Mouse (Mus musculus) T-cell, adult 2 months (primary cell): ENCODE data around the gene Snu13.
A peak's percentile ranks its signal among the peaks of the same experiment; 100 is the strongest.

Experiments used
- DNase-seq: peaks from one replicate; pipeline ENCODE4 v3.0.0; 2022; ENCODE audit warnings: low spot score

Gene Snu13

DNA sequence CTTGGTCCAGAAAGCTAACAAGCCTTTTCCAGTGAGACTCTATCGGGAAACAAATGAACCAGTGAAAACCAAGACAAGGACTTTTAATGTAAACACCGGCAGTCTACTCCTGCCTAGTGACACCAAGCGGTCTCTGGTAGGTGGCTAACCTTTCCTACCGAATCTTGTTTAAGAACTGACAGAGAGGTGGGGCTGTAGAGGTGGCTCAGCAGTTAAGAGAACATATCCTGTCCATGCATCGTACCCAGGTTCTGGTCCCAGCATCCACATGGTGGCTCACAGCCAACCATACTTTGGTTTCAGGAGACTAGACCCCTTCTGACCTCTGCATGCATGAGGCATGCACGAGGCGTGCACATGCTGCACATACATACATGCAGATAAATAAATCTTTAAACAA lies 20.1 kb downstream of the Snu13 start:
- no peak for DNase-seq

GRCm38 (mm10) chr15:82023965-82024635 lies 23.3 kb downstream of the Snu13 start:
- no peak for DNase-seq

- DNase-seq: no peak
Measured at GRCm38 (mm10) chr15:82022535-82023088, 24.8 kb downstream of the Snu13 start.

- no peak for DNase-seq
Measured at GRCm38 (mm10) chr15:82019288-82019687, 28.1 kb downstream of the Snu13 start.

GRCm38 (mm10) chr15:82017461-82017860 lies 29.9 kb downstream of the Snu13 start:
- no peak for DNase-seq

- no peak for DNase-seq
Measured at GRCm38 (mm10) chr15:82016830-82017229, 30.6 kb downstream of the Snu13 start.

GRCm38 (mm10) chr15:82016101-82016808 lies 31.1 kb downstream of the Snu13 start:
- peak; percentile 98 for DNase-seq

GRCm38 (mm10) chr15:82015392-82016100 lies 31.9 kb downstream of the Snu13 start:
- DNase-seq: peak; percentile 26

DNA sequence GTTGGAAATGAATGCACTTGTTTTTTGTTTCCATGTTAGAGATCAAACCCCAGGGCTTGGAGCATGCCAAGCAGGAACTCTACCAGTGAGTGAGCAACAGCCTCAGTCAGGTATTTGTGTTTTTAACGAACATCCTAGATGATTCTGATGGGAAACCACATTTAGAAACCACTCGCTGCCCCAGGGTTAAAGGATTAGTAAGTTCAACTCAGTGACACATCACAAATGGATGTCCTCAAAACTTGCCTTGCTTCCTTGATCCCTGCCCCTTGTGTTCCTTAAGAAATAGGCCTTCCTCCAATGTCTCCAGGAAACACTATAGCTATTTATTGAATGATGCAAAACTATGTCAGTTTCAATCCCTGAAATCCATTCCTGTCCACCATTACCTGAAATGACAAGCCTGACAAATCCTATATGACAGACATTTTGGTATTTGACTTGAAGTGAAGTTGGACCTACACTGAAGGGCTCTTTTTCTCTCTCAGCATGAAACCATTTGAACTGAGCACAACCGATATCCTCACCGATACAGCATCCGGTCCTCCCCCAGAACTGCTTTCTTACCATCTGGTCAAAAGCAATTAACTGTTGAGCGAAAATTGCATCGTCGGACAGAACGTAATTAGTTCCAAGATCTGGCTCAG lies 32.5 kb downstream of the Snu13 start:
- DNase-seq: no peak

DNA sequence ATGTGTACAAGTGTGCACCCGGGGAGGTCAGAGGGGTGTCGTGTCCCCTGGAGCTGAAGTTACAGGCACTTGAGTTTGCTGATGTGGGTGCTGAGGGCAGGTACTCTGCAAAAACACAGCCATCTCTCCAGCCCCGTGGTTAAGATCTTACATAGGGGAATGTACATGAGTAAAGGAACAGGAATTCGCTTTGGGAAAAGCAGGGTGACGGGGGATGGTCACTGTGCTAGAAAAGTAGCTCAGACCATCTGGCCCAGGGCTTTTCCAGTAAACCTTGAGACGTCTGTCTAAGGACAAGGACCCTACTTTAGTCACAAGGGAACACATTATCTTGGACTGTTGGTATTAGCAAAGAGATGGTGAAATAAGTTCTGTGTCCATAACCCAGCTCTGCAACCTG lies 35.5 kb downstream of the Snu13 start:
- no peak for DNase-seq

DNA sequence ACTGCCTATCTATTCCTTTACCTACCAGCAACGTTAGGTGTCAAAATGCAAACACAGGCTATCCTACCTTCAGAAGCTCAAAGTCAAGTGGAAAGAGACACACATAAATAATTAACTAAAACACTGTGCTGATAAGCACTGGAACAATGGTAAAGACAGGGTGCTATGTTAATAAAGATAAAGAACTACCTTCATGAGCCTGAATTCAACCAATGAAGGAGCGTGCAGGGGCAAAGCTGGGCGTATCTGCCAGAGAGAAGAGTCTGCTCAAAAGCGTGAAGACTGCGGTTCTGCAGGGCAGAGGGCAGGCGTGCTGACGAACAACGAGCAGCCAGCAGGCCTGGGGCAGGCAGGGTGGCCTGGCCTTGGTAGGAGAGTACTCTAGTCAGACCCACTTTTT lies 43.1 kb downstream of the Snu13 start:
- DNase-seq: no peak

- no peak for DNase-seq
Measured at GRCm38 (mm10) chr15:81993992-81994391, 53.4 kb downstream of the Snu13 start.

- no peak for DNase-seq
Measured at GRCm38 (mm10) chr15:81990549-81990948, 56.8 kb downstream of the Snu13 start.
